Mouse (Mus musculus) C2C12 (cell line): ENCODE measurements around the gene Sycp3. TPM values are rescaled to one million over a fixed set of nuclear protein-coding genes. Genes with fewer than 3 reads are reported as not detected.

ENCODE experiments used
- H3K27me3 ChIP-seq: one replicate; pipeline ENCODE4 v1.6.1; 2011; ENCODE audit not compliant: control insufficient read depth, insufficient read depth, insufficient read length
- H3K36me3 ChIP-seq: one replicate; pipeline ENCODE4 v1.6.1; 2011; ENCODE audit not compliant: control insufficient read depth, insufficient read depth
- H3K4me3 ChIP-seq: one replicate; pipeline ENCODE4 v1.5.1; 2011; ENCODE audit warnings: mild to moderate bottlenecking, control low read depth; ENCODE audit not compliant: poor library complexity, insufficient read depth, severe bottlenecking
- H3K79me2 ChIP-seq: one replicate; pipeline ENCODE4 v1.6.1; 2011; ENCODE audit not compliant: control insufficient read depth, insufficient read depth
- H3K79me3 ChIP-seq: one replicate; pipeline ENCODE4 v1.6.1; 2011; ENCODE audit warnings: low read depth, control low read depth
- H3ac ChIP-seq: one replicate; pipeline ENCODE3; 2011; ENCODE audit warnings: low read depth; ENCODE audit not compliant: control insufficient read depth, insufficient read length
- CEBPB ChIP-seq: IDR thresholded peaks from one replicate; pipeline ENCODE4 v1.6.1; 2011; ENCODE audit warnings: low read depth, mild to moderate bottlenecking, control low read depth, moderate library complexity
- CTCF ChIP-seq: IDR thresholded peaks from one replicate; pipeline ENCODE4 v1.5.1; 2011; ENCODE audit not compliant: control insufficient read depth, insufficient read depth, insufficient read length
- FOSL1 ChIP-seq: IDR thresholded peaks from one replicate; pipeline ENCODE4 v1.8.0; 2011; ENCODE audit warnings: mild to moderate bottlenecking, low read length; ENCODE audit not compliant: poor library complexity, insufficient read depth, severe bottlenecking
- MAX ChIP-seq: IDR thresholded peaks from one replicate; pipeline ENCODE4 v1.6.1; 2011; ENCODE audit warnings: mild to moderate bottlenecking, control low read depth
- MYOD1 ChIP-seq: IDR thresholded peaks from one replicate; pipeline ENCODE4 v1.6.1; 2011; ENCODE audit warnings: low read depth; ENCODE audit not compliant: control insufficient read depth, insufficient read length
- MYOG ChIP-seq: IDR thresholded peaks from one replicate; pipeline ENCODE4 v1.6.1; 2011; ENCODE audit not compliant: control insufficient read depth, insufficient read length; ENCODE audit errors: extremely low read depth
- USF1 ChIP-seq: IDR thresholded peaks from one replicate; pipeline ENCODE4 v1.6.1; 2011; ENCODE audit warnings: low read depth, mild to moderate bottlenecking, control low read depth, moderate library complexity
- polyA plus RNA-seq: library from polyadenylated mRNA; unstranded; fragments of >200 nt; fragmentation: generic; extraction: Trizol; gene quantifications from one replicate; pipeline ENCODE4 v1.2.1, GENCODE M21; 2012; ENCODE audit warnings: missing spikeins

Gene Sycp3
- polyA plus RNA-seq, 1 experiment, result not detected

GRCm38 (mm10) chr10:88492658-88493057 is 33.3 kb downstream of the Sycp3 start:
- Histone ChIP-seq H3ac (no peak overlapping the region), H3K36me3 (no peaks in the 10 kb centered on the region), H3K4me3 (no peak overlapping the region), H3K79me3 (no peaks in the 10 kb centered on the region), H3K27me3 (no peaks in the 10 kb centered on the region), H3K79me2 (no peaks in the 10 kb centered on the region)
- no peak for TF ChIP-seq CTCF
- TF ChIP-seq MYOD1, result no peak
- no peak for TF ChIP-seq MYOG
- TF ChIP-seq USF1, result no peak
- no peak for TF ChIP-seq CEBPB
- no peak for TF ChIP-seq FOSL1
- no peak for TF ChIP-seq MAX

- Histone ChIP-seq H3K36me3 (no peaks in the 10 kb centered on the region), H3K27me3 (no peaks in the 10 kb centered on the region), H3K4me3 (no peak overlapping the region), H3K79me2 (no peaks in the 10 kb centered on the region), H3K79me3 (no peaks in the 10 kb centered on the region), H3ac (no peak overlapping the region)
- no peak for TF ChIP-seq MYOG
- no peak for TF ChIP-seq MYOD1
- TF ChIP-seq FOSL1, result no peak
- TF ChIP-seq MAX, result no peak
- no peak for TF ChIP-seq USF1
- TF ChIP-seq CTCF, result no peak
- no peak for TF ChIP-seq CEBPB
These were observed 35.7 kb downstream of the Sycp3 start for GRCm38 (mm10) chr10:88494959-88495587.

DNA sequence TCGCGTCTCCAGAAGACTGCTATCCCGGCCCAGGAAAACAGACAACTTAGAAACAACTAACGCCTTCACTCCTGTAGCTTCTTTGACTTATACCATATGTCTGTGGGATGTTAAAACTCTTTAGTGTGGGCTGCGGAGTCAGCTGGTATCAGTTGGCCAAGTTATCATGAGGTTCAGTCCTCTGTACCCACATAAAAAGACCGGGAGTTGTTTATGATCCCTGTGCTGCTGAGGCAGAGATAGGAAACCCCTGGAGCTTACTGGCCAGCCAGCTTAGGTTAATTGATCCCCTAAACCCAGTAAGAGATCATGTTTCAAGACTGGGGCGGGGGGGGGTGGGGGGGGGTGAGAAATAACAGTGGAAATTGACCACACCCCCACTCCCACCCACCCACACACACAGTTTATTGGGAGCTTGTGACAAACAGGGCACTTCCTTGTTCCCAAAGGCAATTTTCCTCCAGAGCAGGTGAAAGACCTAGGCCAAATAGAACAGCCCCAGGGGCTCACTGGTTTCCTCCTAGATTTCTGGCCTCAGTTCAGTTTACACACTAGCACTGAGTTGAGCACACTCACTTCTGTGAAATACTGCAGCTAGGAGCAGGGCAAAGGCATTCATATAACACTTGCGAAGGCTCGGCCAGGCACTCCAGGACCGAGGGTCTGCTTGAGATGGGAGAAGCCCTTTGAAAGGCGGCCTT is 37.6 kb downstream of the Sycp3 start:
- Histone ChIP-seq H3ac (no peak overlapping the region), H3K36me3 (no peaks in the 10 kb centered on the region), H3K27me3 (no peaks in the 10 kb centered on the region), H3K79me2 (no peaks in the 10 kb centered on the region), H3K4me3 (no peak overlapping the region), H3K79me3 (no peaks in the 10 kb centered on the region)
- TF ChIP-seq MYOD1, result no peak
- TF ChIP-seq CEBPB, result no peak
- TF ChIP-seq FOSL1, result no peak
- TF ChIP-seq USF1, result no peak
- TF ChIP-seq MAX, result no peak
- no peak for TF ChIP-seq CTCF

GRCm38 (mm10) chr10:88499993-88500392 is 40.6 kb downstream of the Sycp3 start:
- no peak overlapping the region for H3ac ChIP-seq
- H3K36me3 ChIP-seq, result no peaks in the 10 kb centered on the region
- no peak overlapping the region for H3K4me3 ChIP-seq
- TF ChIP-seq MYOD1 (no peak), USF1 (no peak), MAX (no peak), CTCF (no peak), CEBPB (no peak), FOSL1 (no peak), MYOG (no peak)
- peaks cover 4% of the 10 kb centered on the region for H3K79me2 ChIP-seq
- H3K79me3 ChIP-seq, result peaks cover 2% of the 10 kb centered on the region
- no peaks in the 10 kb centered on the region for H3K27me3 ChIP-seq

DNA sequence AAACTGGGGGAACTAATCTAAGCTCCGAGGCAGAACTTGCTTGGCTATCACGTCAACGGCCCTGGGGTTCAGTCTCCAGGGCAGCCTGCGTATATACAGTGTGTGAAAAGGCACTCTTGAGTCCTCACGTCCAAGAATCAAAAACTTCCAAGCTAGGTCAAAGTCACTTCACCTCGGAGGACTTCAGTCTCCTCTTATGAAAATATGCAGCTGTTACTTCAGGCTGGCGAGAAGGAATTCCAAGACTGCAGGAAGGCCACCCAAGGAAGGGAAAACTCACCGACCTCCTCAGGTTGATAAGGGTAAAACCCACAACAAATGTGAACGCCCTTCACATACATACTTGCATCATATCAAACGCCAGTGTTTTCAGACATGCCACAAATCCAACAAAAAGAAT is 42.0 kb downstream of the Sycp3 start:
- peaks cover 4% of the 10 kb centered on the region for H3K79me2 ChIP-seq
- no peaks in the 10 kb centered on the region for H3K36me3 ChIP-seq
- peaks cover 2% of the 10 kb centered on the region for H3K79me3 ChIP-seq
- no peaks in the 10 kb centered on the region for H3K27me3 ChIP-seq
- H3K4me3 ChIP-seq, result no peak overlapping the region
- TF ChIP-seq MYOG, result no peak
- TF ChIP-seq CTCF, result no peak
- no peak for TF ChIP-seq MAX
- TF ChIP-seq USF1, result no peak
- no peak for TF ChIP-seq CEBPB
- no peak for TF ChIP-seq FOSL1
- no peak for TF ChIP-seq MYOD1
- H3ac ChIP-seq, result no peak overlapping the region
